Mouse (Mus musculus) E14TG2a.4 (cell line): ENCODE data around the gene Sgms1.

Experiments
- H3K27me3 ChIP-seq: 2 replicates; pipeline ENCODE4 v1.6.1; 2014; ENCODE audit warnings: low read length, control low read depth; ENCODE audit not compliant: insufficient read depth
- H3K36me3 ChIP-seq: 2 replicates; pipeline ENCODE4 v1.6.1; 2014; ENCODE audit warnings: low read length, control low read depth; ENCODE audit not compliant: insufficient read depth
- H3K4me1 ChIP-seq: replicated peaks from 2 replicates; pipeline ENCODE4 v1.6.1; 2014; ENCODE audit warnings: low read depth, low read length, control low read depth
- H3K4me3 ChIP-seq: replicated peaks from 2 replicates; pipeline ENCODE4 v1.5.1; 2014; ENCODE audit warnings: mild to moderate bottlenecking, low read length
- H3K9me3 ChIP-seq: 2 replicates; pipeline ENCODE4 v1.6.1; 2014; ENCODE audit warnings: low read length, control low read depth
- CTCF ChIP-seq: conservative IDR thresholded peaks from 2 replicates; pipeline ENCODE4 v1.5.1; 2014; ENCODE audit warnings: low read length
- NANOG ChIP-seq: IDR thresholded peaks from 2 replicates; pipeline ENCODE4 v1.6.1; 2014; ENCODE audit warnings: borderline replicate concordance, low read length, mixed read lengths
- POU5F1 ChIP-seq: IDR thresholded peaks from 2 replicates; pipeline ENCODE4 v1.6.1; 2014; ENCODE audit warnings: low read length, borderline replicate concordance

Sgms1 gene

DNA sequence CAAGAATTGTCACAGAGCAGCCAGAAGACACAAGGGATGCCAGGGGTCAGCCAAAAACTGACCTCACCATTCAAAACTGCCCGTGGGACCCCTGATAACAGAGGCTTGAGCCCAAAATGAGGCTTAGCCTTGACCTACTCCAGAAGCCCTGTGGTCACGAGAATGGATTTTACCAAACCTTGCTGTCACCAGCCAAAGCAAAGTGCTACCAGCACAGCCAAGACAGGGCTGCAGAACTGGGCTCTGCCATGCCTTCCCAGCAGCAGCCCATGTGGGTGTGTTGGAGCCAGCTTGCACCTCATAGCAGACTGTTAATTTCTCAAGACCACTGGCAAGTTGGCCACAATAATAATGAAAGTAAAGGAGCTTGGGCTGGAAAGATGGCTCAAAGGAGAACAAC, 168.5 kb downstream of the Sgms1 start:
- Histone ChIP-seq H3K9me3 (no peaks in the 10 kb centered on the region), H3K36me3 (peaks cover 40% of the 10 kb centered on the region), H3K4me3 (no peak overlapping the region), H3K27me3 (no peaks in the 10 kb centered on the region), H3K4me1 (peaks cover 26% of the 10 kb centered on the region)
- TF ChIP-seq CTCF (no peak), POU5F1 (no peak), NANOG (no peak)

DNA sequence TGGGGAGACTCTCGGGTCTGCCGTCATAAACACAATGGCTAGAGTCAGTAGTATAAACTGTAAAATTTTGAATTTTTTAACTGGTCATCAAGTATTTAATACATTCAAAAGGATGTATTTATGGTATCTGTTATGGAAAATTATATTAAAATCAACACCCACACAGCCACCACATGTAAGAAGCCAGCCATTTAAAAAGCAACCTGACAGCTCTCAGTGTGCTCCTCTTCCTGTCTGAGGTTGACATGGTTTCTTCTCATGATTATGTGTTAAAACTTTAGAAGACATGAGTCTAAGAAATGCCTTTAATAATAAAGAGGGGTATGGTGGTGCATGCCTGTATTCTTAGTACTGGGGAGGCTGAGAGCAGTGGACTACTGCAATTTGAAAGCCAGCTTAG, 172.8 kb downstream of the Sgms1 start:
- peaks cover 27% of the 10 kb centered on the region for H3K36me3 ChIP-seq
- no peak for TF ChIP-seq POU5F1
- TF ChIP-seq CTCF: no peak
- TF ChIP-seq NANOG: no peak

DNA sequence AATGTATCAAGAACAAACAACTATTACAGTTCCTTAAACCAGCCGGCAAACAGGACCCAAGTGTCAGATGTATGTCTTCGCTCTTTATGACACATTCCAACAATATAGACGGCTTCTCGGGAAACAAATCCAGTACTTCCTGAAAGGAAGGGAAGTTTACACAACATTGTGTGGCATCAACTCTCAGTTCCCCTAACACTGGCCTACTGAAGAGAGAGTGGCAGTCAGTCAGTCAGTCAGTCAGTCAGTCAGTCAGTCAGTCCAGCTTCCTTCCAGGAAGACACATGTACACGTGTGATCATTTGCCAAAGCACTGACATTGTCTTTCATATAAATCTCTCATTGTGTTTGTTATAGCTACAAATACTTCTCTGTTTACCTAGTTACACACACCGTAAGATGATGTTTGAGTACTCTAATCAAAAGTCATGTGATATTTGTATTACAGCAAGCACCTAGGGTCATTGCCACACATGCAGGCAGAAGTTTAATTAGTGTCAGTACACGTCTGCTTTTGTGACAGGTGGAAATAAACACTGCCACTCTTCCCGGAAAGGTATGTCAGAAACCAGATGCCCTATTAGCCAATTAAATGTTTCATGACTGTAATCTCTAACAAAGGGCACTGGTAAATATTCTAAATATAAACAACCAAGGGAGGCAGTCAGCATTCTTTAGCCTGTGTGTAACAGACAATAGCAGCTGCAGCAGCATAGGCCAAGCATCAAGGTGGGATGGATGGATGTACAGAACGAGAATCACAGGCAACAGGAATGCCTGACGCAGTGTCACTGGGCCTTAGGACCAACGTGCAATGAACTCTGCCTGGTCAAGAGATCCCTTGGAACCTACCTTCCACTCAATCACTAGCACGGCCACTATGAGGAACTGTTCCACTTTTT, 174.4 kb downstream of the Sgms1 start:
- no peak for TF ChIP-seq POU5F1
- no peak for TF ChIP-seq NANOG
- no peak for TF ChIP-seq CTCF
- Histone ChIP-seq H3K27me3 (no peaks in the 10 kb centered on the region), H3K9me3 (no peaks in the 10 kb centered on the region), H3K4me1 (peaks cover 9% of the 10 kb centered on the region), H3K4me3 (no peak overlapping the region), H3K36me3 (peaks cover 17% of the 10 kb centered on the region)

More for the DNA sequence above, 172.8 kb downstream of the Sgms1 start:
- H3K9me3 ChIP-seq: no peaks in the 10 kb centered on the region
- no peaks in the 10 kb centered on the region; the same call in 1 of the 2 replicates for H3K4me1 ChIP-seq
- no peaks in the 10 kb centered on the region for H3K27me3 ChIP-seq
- no peak overlapping the region for H3K4me3 ChIP-seq

DNA sequence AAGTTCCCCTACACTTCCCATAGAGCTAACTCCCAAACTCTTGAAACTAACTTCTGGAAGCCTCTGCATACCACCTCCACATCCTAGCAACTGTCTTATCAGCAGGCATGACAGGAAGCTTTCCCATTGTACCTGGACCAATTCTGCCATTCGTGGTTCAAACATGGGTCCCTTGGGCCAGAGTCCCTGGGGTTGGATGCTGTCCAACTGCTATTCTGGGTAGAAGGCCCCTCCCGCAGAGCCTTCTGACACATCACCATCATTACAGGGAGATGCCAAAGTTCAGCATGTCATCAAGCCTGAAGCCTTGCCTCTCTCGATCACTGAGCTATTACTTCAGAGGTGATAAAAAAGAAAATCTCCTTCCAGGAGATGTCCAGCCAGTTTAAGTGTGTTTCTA, 175.9 kb downstream of the Sgms1 start:
- no peak overlapping the region for H3K4me3 ChIP-seq
- no peaks in the 10 kb centered on the region for H3K9me3 ChIP-seq
- H3K27me3 ChIP-seq: no peaks in the 10 kb centered on the region
- H3K4me1 ChIP-seq: peaks cover 17% of the 10 kb centered on the region
- peaks cover 13% of the 10 kb centered on the region for H3K36me3 ChIP-seq
- TF ChIP-seq CTCF (no peak), NANOG (no peak), POU5F1 (no peak)

- Histone ChIP-seq H3K27me3 (no peaks in the 10 kb centered on the region), H3K4me3 (peak overlapping the region; percentile 83), H3K36me3 (peaks cover 13% of the 10 kb centered on the region), H3K9me3 (no peaks in the 10 kb centered on the region), H3K4me1 (peaks cover 17% of the 10 kb centered on the region)
- TF ChIP-seq POU5F1 (no peak), NANOG (no peak), CTCF (no peak)
Observed at GRCm38 (mm10) chr19:32211293-32211585, 178.3 kb downstream of the Sgms1 start.

GRCm38 (mm10) chr19:32210450-32211292, 178.8 kb downstream of the Sgms1 start:
- H3K4me1 ChIP-seq: peaks cover 17% of the 10 kb centered on the region
- no peaks in the 10 kb centered on the region for H3K27me3 ChIP-seq
- peaks cover 12% of the 10 kb centered on the region for H3K36me3 ChIP-seq
- H3K4me3 ChIP-seq: peak overlapping the region; percentile 83
- no peaks in the 10 kb centered on the region for H3K9me3 ChIP-seq
- no peak for TF ChIP-seq POU5F1
- no peak for TF ChIP-seq NANOG
- no peak for TF ChIP-seq CTCF

- H3K4me3 ChIP-seq: peak overlapping the region; percentile 83
- no peaks in the 10 kb centered on the region for H3K27me3 ChIP-seq
- H3K36me3 ChIP-seq: peaks cover 6% of the 10 kb centered on the region; the same call in 1 of the 2 replicates
- peaks cover 17% of the 10 kb centered on the region for H3K4me1 ChIP-seq
- TF ChIP-seq POU5F1: no peak
- no peak for TF ChIP-seq CTCF
- TF ChIP-seq NANOG: no peak
- no peaks in the 10 kb centered on the region for H3K9me3 ChIP-seq
Observed at GRCm38 (mm10) chr19:32210099-32210449, 179.4 kb downstream of the Sgms1 start.
